Mouse (Mus musculus): Measurements from ENCODE around the gene Dact3.

- TF ChIP-seq CTCF (IDR thresholded peaks at IDR 0.05; ENCODE audit: borderline replicate concordance, insufficient read depth, low read length), result no peak
- no peak for TF ChIP-seq POLR2A (IDR thresholded peaks at IDR 0.05; ENCODE audit: low read depth, low read length)
Measured at GRCm38 (mm10) chr7:16920818-16921791, 46.0 kb downstream of the Dact3 start.
